Mouse (Mus musculus) MEL (cell line): ENCODE data around the gene Fam131b. TPM values are rescaled to one million over a fixed set of nuclear protein-coding genes. Genes with fewer than 3 reads are reported as not detected.

Experiments used
- DNase-seq: peaks from one replicate; pipeline ENCODE4 v3.0.0; 2011; ENCODE audit warnings: low read depth, low spot score
- H3K27ac ChIP-seq: 2 replicates; pipeline ENCODE4 v1.5.1; 2012; ENCODE audit warnings: low read depth, mild to moderate bottlenecking, control low read depth, low read length, moderate library complexity; ENCODE audit not compliant: control insufficient read depth
- H3K27me3 ChIP-seq, 2 experiments: fragments of 150-350 bp in 1 of 2; sonication (generic) in 1 of 2; 2 replicates each; pipeline ENCODE4 v1.6.1; 2012; ENCODE audit warnings: low read length in 2 of 2, mild to moderate bottlenecking in 2 of 2, improper control_type of control experiment in 1 of 2, moderate library complexity in 1 of 2; ENCODE audit not compliant: insufficient read depth in 2 of 2, control insufficient read depth in 1 of 2
- H3K36me3 ChIP-seq, 2 experiments: 2 replicates each; pipeline ENCODE4 v1.6.1; 2012 to 2014; ENCODE audit warnings: low read length in 2 of 2, improper control_type of control experiment in 1 of 2, inconsistent platforms in 1 of 2, mild to moderate bottlenecking in 1 of 2; ENCODE audit not compliant: insufficient read depth in 2 of 2, control insufficient read depth in 1 of 2
- H3K4me1 ChIP-seq, 2 experiments: fragments of 150-350 bp in 1 of 2; sonication (generic) in 1 of 2; 2 replicates each; pipeline ENCODE4 v1.6.1; 2012; ENCODE audit warnings: low read length in 2 of 2, improper control_type of control experiment in 1 of 2, mild to moderate bottlenecking in 1 of 2; ENCODE audit not compliant: insufficient read depth in 2 of 2, control insufficient read depth in 1 of 2
- H3K4me3 ChIP-seq, 2 experiments: fragments of 150-350 bp in 1 of 2; sonication (generic) in 1 of 2; 2 replicates each; pipeline ENCODE4 v1.5.1; 2012; ENCODE audit warnings: low read depth in 2 of 2, low read length in 2 of 2, mild to moderate bottlenecking in 2 of 2, moderate library complexity in 2 of 2, control low read depth in 1 of 2, improper control_type of control experiment in 1 of 2; ENCODE audit not compliant: control insufficient read depth in 1 of 2, insufficient read depth in 1 of 2
- H3K79me2 ChIP-seq: 2 replicates; pipeline ENCODE4 v1.6.1; 2012; ENCODE audit warnings: mild to moderate bottlenecking, low read length, moderate library complexity; ENCODE audit not compliant: control insufficient read depth, poor library complexity, insufficient read depth
- H3K9ac ChIP-seq: 2 replicates; pipeline ENCODE4 v1.6.1; 2012; ENCODE audit warnings: low read depth, mild to moderate bottlenecking, control low read depth, low read length, moderate library complexity; ENCODE audit not compliant: control insufficient read depth, poor library complexity, severe bottlenecking
- H3K9me3 ChIP-seq: fragments of 150-350 bp; sonication (generic); replicated peaks from 2 replicates; pipeline ENCODE4 v1.6.1; 2012; ENCODE audit warnings: mild to moderate bottlenecking, low read length, improper control_type of control experiment, moderate library complexity; ENCODE audit not compliant: insufficient read depth
- BHLHE40 ChIP-seq: IDR thresholded peaks from 2 replicates; pipeline ENCODE4 v1.6.1; 2012; ENCODE audit warnings: low read depth, mild to moderate bottlenecking, inconsistent platforms, low read length, improper control_type of control experiment, borderline replicate concordance
- CHD1 ChIP-seq: IDR thresholded peaks from 2 replicates; pipeline ENCODE4 v1.6.1; 2012; ENCODE audit warnings: low read depth, mild to moderate bottlenecking, inconsistent platforms, low read length, improper control_type of control experiment
- CHD2 ChIP-seq: IDR thresholded peaks from 2 replicates; pipeline ENCODE4 v1.6.1; 2011; ENCODE audit warnings: low read length, improper control_type of control experiment
- CTCF ChIP-seq, 3 experiments: IDR thresholded peaks in 2 of 3; conservative IDR thresholded peaks in 1 of 3; 2 replicates each; pipeline ENCODE4 v1.5.1; 2011 to 2012; ENCODE audit warnings: low read length in 3 of 3, low read depth in 2 of 3, mild to moderate bottlenecking in 2 of 3, improper control_type of control experiment in 1 of 3, inconsistent platforms in 1 of 3, mixed read lengths in 1 of 3, moderate library complexity in 1 of 3; ENCODE audit not compliant: control insufficient read depth in 1 of 3, insufficient read depth in 1 of 3, poor library complexity in 1 of 3, severe bottlenecking in 1 of 3
- E2F4 ChIP-seq: IDR thresholded peaks from 2 replicates; pipeline ENCODE4 v1.6.1; 2011; ENCODE audit warnings: low read depth, low read length, improper control_type of control experiment, borderline replicate concordance
- EP300 ChIP-seq, 2 experiments: IDR thresholded peaks; 2 replicates each; pipeline ENCODE4 v1.6.1; 2011; ENCODE audit warnings: improper control_type of control experiment in 2 of 2, low read length in 2 of 2, low read depth in 1 of 2, mild to moderate bottlenecking in 1 of 2
- ETS1 ChIP-seq: IDR thresholded peaks from 2 replicates; pipeline ENCODE4 v1.6.1; 2012; ENCODE audit warnings: low read depth, mild to moderate bottlenecking, inconsistent platforms, low read length, improper control_type of control experiment, moderate library complexity
- GABPA ChIP-seq: IDR thresholded peaks from 2 replicates; pipeline ENCODE4 v1.6.1; 2012; ENCODE audit warnings: low read depth, mild to moderate bottlenecking, inconsistent platforms, low read length, improper control_type of control experiment, moderate library complexity
- HCFC1 ChIP-seq: IDR thresholded peaks from 2 replicates; pipeline ENCODE4 v1.6.1; 2012; ENCODE audit warnings: low read depth, mild to moderate bottlenecking, inconsistent platforms, low read length, improper control_type of control experiment, moderate library complexity
- JUND ChIP-seq: IDR thresholded peaks from 2 replicates; pipeline ENCODE4 v1.6.1; 2011; ENCODE audit warnings: low read depth, mild to moderate bottlenecking, improper control_type of control experiment, low read length
- KAT2A ChIP-seq: conservative IDR thresholded peaks from 2 replicates; pipeline ENCODE4 v1.6.1; 2012; ENCODE audit warnings: low read depth, low read length, improper control_type of control experiment, inconsistent platforms
- MAFK ChIP-seq: IDR thresholded peaks from 2 replicates; pipeline ENCODE4 v1.6.1; 2011; ENCODE audit warnings: low read depth, mild to moderate bottlenecking, low read length, improper control_type of control experiment, borderline replicate concordance
- MAX ChIP-seq: IDR thresholded peaks from 2 replicates; pipeline ENCODE4 v1.6.1; 2011; ENCODE audit warnings: low read length, improper control_type of control experiment
- MEF2A ChIP-seq: IDR thresholded peaks from 2 replicates; pipeline ENCODE4 v1.6.1; 2014; ENCODE audit warnings: low read depth, mild to moderate bottlenecking, inconsistent platforms, low read length, improper control_type of control experiment; ENCODE audit not compliant: poor library complexity, insufficient replicate concordance, severe bottlenecking; ENCODE audit errors: extremely low read depth
- MXI1 ChIP-seq: IDR thresholded peaks from 2 replicates; pipeline ENCODE4 v1.6.1; 2011; ENCODE audit warnings: mild to moderate bottlenecking, low read depth, low read length, improper control_type of control experiment
- MYB ChIP-seq: IDR thresholded peaks from 2 replicates; pipeline ENCODE4 v1.6.1; 2011; ENCODE audit warnings: mild to moderate bottlenecking, low read depth, low read length, improper control_type of control experiment
- MYC ChIP-seq: IDR thresholded peaks from 2 replicates; pipeline ENCODE4 v1.6.1; 2011; ENCODE audit warnings: low read depth, mild to moderate bottlenecking, low read length, improper control_type of control experiment, moderate library complexity
- NELFE ChIP-seq: IDR thresholded peaks from 2 replicates; pipeline ENCODE4 v1.6.1; 2011; ENCODE audit warnings: low read depth, low read length, improper control_type of control experiment
- POLR2AphosphoS5 ChIP-seq: IDR thresholded peaks from 2 replicates; pipeline ENCODE4 v1.6.1; 2012; ENCODE audit warnings: low read depth, borderline replicate concordance, mild to moderate bottlenecking, inconsistent platforms, low read length, moderate library complexity, mixed read lengths
- RAD21 ChIP-seq: IDR thresholded peaks from 2 replicates; pipeline ENCODE4 v1.6.1; 2011; ENCODE audit warnings: mild to moderate bottlenecking, low read depth, low read length, improper control_type of control experiment
- SIN3A ChIP-seq: IDR thresholded peaks from 2 replicates; pipeline ENCODE4 v1.6.1; 2012; ENCODE audit warnings: low read length, improper control_type of control experiment, inconsistent platforms
- SMC3 ChIP-seq: IDR thresholded peaks from 2 replicates; pipeline ENCODE4 v1.6.1; 2011; ENCODE audit warnings: low read depth, low read length, improper control_type of control experiment
- TAL1 ChIP-seq: IDR thresholded peaks from 2 replicates; pipeline ENCODE4 v1.6.1; 2012; ENCODE audit warnings: mild to moderate bottlenecking, inconsistent platforms, low read length, moderate library complexity, mixed read lengths
- TBP ChIP-seq: IDR thresholded peaks from 2 replicates; pipeline ENCODE4 v1.8.0; 2011; ENCODE audit warnings: low read depth, low read length, improper control_type of control experiment
- UBTF ChIP-seq: IDR thresholded peaks from 2 replicates; pipeline ENCODE4 v1.6.1; 2012; ENCODE audit warnings: low read depth, mild to moderate bottlenecking, inconsistent platforms, low read length, improper control_type of control experiment, moderate library complexity, borderline replicate concordance; ENCODE audit not compliant: insufficient read depth
- USF1 ChIP-seq: IDR thresholded peaks from 2 replicates; pipeline ENCODE4 v1.6.1; 2014; ENCODE audit warnings: low read depth, mild to moderate bottlenecking, inconsistent platforms, low read length, improper control_type of control experiment, moderate library complexity
- USF2 ChIP-seq, 2 experiments: IDR thresholded peaks; 2 replicates each; pipeline ENCODE4 v1.6.1; 2011 to 2012; ENCODE audit warnings: improper control_type of control experiment in 2 of 2, low read length in 2 of 2, borderline replicate concordance in 1 of 2, inconsistent platforms in 1 of 2, low read depth in 1 of 2, mild to moderate bottlenecking in 1 of 2; ENCODE audit not compliant: insufficient read depth in 1 of 2
- ZKSCAN1 ChIP-seq: IDR thresholded peaks from 2 replicates; pipeline ENCODE4 v1.6.1; 2012; ENCODE audit warnings: low read depth, mild to moderate bottlenecking, inconsistent platforms, low read length, improper control_type of control experiment, moderate library complexity
- ZMIZ1 ChIP-seq: IDR thresholded peaks from 2 replicates; pipeline ENCODE4 v1.6.1; 2012; ENCODE audit warnings: low read depth, mild to moderate bottlenecking, inconsistent platforms, low read length, improper control_type of control experiment, moderate library complexity
- ZNF384 ChIP-seq: IDR thresholded peaks from 2 replicates; pipeline ENCODE4 v1.6.1; 2012; ENCODE audit warnings: low read depth, mild to moderate bottlenecking, inconsistent platforms, low read length, improper control_type of control experiment
- polyA plus RNA-seq, 2 experiments: library from polyadenylated mRNA; stranded (reverse) in 1 of 2; unstranded in 1 of 2; fragments of >175 nt in 1 of 2; fragments of >200 nt in 1 of 2; gene quantifications; 2 replicates each; pipeline versions ENCODE4 v1.2.1 to v1.2.4; 2012; ENCODE audit warnings: low replicate concordance in 2 of 2, low read depth in 1 of 2; ENCODE audit not compliant: insufficient read length in 2 of 2, insufficient read depth in 1 of 2, missing spikeins in 1 of 2
- total RNA-seq: library from RNA; depleted of rRNA; stranded (reverse); fragments of 300-350 nt; gene quantifications from 2 replicates; pipeline ENCODE4 v1.2.3, GENCODE M21; 2012

The Fam131b gene
- total and polyA plus RNA-seq, 3 experiments: 0.06 TPM; not detected in 2

- H3K36me3 ChIP-seq: peaks cover 7 to 26% of the 10 kb centered on the region in 2 experiments
- no peaks in the 10 kb centered on the region for H3K27me3 ChIP-seq
Observed at GRCm38 (mm10) chr6:42270817-42271216, 53.6 kb downstream of the Fam131b start.

GRCm38 (mm10) chr6:42265391-42266330 lies 58.8 kb downstream of the Fam131b start:
- Histone ChIP-seq H3K27ac (peak overlapping the region; percentile 91), H3K36me3 (peaks cover 8 to 13% of the 10 kb centered on the region in 2 experiments), H3K4me1 (peaks cover under 1 to 6% of the 10 kb centered on the region in 2 experiments; a peak in 3 of 4 replicates), H3K9me3 (no peaks in the 10 kb centered on the region), H3K4me3 (peak overlapping the region; percentile 86 to 92), H3K79me2 (peaks cover 14% of the 10 kb centered on the region), H3K27me3 (no peaks in the 10 kb centered on the region), H3K9ac (peak overlapping the region; percentile 97)
- DNase-seq: peak; percentile 79
- TF ChIP-seq USF1: 0 out of 2 replicates have a peak, but pooled peaks have one; percentile 8
- TF ChIP-seq ETS1: peak; percentile 38; the same call in 1 of the 2 replicates
- TF ChIP-seq HCFC1: 0 out of 2 replicates have a peak, but pooled peaks have one; percentile 26
- no peak for TF ChIP-seq ZKSCAN1
- peak; percentile 40; the same call in 1 of the 2 replicates for TF ChIP-seq MAX
- no peak for TF ChIP-seq ZNF384
- no peak for TF ChIP-seq MYB
- 0 out of 2 replicates have a peak, but pooled peaks have one; percentile 23 for TF ChIP-seq KAT2A
- TF ChIP-seq MAFK: no peak
- TF ChIP-seq JUND: no peak
- no peak for TF ChIP-seq MEF2A
- TF ChIP-seq RAD21: no peak
- no peak for TF ChIP-seq GABPA
- no peak for TF ChIP-seq E2F4
- no peak for TF ChIP-seq CTCF (IDR thresholded peaks at IDR 0.05 in 2 of 3, conservative IDR thresholded peaks at IDR 0.05 in 1 of 3; ENCODE audit: control insufficient read depth in 1 of 3, insufficient read depth in 1 of 3, low read depth in 2 of 3, low read length in 3 of 3, poor library complexity in 1 of 3, severe bottlenecking in 1 of 3)
- TF ChIP-seq CHD2: no peak
- TF ChIP-seq CHD1: no peak; the same call in 1 of the 2 replicates
- no peak for TF ChIP-seq POLR2AphosphoS5
- TF ChIP-seq MXI1: peak; percentile 74
- TF ChIP-seq MYC: no peak
- peak in 1 of 2 experiments; percentile 16; a peak in 2 of 4 replicates for TF ChIP-seq EP300 (IDR thresholded peaks at IDR 0.05; ENCODE audit: low read depth in 1 of 2, low read length in 2 of 2)
- TF ChIP-seq TBP: peak; percentile 45
- no peak for TF ChIP-seq BHLHE40

More at GRCm38 (mm10) chr6:42270817-42271216, 53.6 kb downstream of the Fam131b start:
- TF ChIP-seq ZNF384 (no peak), MYB (no peak), NELFE (no peak), MXI1 (no peak), TAL1 (no peak), UBTF (no peak), SMC3 (no peak), JUND (no peak), EP300 (IDR thresholded peaks at IDR 0.05; ENCODE audit: low read depth in 1 of 2, low read length in 2 of 2) (no peak), CHD2 (no peak), CHD1 (no peak), MAX (no peak), USF2 (IDR thresholded peaks at IDR 0.05; ENCODE audit: borderline replicate concordance in 1 of 2, insufficient read depth in 1 of 2, low read depth in 1 of 2, low read length in 2 of 2) (no peak), HCFC1 (no peak), SIN3A (no peak), ZMIZ1 (no peak)
- TF ChIP-seq, all 39 proteins: peak for 0
- no peak for DNase-seq
- Histone ChIP-seq H3K79me2 (peaks cover 5% of the 10 kb centered on the region), H3K9ac (no peak overlapping the region), H3K27ac (no peak overlapping the region), H3K4me1 (no peaks in the 10 kb centered on the region; a peak in 2 of 4 replicates), H3K9me3 (no peaks in the 10 kb centered on the region), H3K4me3 (no peak overlapping the region)
